Mouse (Mus musculus): Measurements from ENCODE around the gene Olfm1. TPM values are rescaled to one million over a fixed set of nuclear protein-coding genes. Genes with fewer than 3 reads are reported as not detected.
A peak's percentile ranks its signal among the peaks of the same experiment; 100 is the strongest.

Olfm1 gene
- total and polyA plus RNA-seq, 3 experiments, result 34.9 to 73.8 (median 40.4) TPM

DNA sequence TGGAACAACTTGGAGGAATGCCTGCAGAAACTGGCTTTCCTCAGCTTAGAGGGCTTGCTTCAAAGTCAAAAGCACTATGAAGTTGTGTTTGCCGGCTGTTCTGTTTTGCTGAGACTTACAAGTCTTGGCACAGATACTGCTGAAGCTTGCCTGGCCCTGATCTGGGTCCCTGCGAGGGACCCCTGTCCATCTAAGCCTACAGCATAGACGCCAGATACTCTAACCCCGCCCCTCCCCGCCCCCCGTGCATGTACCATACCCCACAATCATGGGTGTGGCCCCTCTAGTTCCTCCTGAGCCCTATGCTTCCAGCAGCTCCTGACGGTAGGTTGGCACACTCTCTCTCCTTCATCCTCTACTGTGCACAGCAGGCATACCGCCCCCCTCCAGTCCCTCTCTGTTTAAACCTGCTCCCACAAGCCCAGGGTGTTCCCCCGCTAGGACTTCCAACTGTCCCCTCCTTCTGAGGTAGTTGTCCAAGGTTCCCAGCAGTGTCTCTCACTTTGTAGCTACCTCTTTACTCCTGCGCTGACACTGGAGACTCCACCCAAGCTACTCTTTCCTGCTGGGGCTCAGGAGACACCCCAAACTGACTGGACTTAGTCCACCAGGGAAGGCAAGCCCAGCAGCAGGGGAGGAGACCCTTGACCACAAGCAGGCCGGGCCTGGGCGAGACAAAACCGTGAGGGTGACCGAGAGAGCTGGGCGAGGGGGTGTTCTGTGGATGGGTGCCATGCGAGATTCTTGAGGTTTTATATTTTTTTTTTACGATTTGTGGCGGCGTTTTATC lies 12.1 kb downstream of the Olfm1 start:
- DNase-seq, result no peak

DNA sequence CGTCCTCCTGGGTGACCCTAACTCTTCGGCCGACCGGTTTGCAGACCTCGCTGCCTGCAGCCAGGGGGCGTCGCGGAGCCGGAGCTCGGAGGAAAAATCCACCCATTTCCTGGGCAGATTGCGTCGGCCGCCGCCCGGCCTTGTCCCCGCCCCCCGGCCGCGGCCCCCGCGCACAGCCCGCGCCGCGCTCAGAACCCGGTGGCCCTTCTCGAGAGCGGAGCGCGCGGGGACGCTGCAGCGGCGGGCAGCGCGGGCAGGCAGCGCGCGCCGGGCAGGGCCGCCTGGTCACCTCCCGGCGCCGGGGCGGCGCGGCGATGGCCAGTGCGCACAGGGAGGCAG lies 12.6 kb downstream of the Olfm1 start:
- peak; percentile 90 for DNase-seq

DNA sequence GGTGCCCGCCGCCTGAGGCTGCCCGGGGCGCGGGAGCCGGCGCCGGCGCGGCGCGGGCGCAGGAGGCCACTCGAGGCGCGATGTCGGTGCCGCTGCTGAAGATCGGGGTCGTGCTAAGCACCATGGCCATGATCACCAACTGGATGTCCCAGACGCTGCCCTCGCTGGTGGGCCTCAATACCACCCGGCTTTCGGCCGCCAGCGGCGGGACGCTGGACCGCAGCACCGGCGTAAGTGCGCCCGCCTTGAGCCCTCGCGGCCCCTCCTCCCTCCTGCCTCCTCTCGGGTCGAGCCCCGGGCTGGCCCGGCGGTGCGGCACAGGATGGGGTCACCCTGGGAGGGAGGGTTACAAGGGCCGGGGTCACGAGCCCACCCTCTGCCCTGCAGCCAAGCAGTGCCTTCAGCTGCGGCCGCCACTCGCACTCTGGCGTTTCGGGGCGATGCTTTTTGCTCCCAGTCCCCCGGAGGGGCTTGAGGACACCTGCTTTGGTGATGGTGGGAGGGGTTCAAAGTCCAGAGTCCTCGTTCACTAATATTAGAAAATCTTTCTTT lies 13.2 kb downstream of the Olfm1 start:
- peak; percentile 56 for DNase-seq

DNA sequence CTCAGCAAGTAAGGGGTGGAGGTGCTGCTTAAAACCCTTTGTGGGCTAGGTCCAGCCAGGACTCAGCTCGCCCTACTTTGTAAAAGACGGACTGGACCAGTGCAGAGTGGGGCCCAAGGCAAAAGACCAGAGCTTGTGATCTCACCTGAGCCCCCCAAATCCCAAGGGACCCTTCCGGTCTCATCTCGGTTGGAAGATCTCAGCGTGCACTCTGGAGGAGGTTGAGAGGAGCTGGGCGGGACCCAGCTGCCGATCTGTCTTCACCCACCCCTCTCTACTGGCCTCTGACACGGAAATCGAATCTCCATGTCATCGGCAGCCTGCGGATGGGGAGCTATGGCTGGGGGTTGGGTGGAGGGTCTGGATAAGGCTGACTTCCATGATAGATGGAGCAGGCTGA lies 13.7 kb downstream of the Olfm1 start:
- no peak for DNase-seq

DNA sequence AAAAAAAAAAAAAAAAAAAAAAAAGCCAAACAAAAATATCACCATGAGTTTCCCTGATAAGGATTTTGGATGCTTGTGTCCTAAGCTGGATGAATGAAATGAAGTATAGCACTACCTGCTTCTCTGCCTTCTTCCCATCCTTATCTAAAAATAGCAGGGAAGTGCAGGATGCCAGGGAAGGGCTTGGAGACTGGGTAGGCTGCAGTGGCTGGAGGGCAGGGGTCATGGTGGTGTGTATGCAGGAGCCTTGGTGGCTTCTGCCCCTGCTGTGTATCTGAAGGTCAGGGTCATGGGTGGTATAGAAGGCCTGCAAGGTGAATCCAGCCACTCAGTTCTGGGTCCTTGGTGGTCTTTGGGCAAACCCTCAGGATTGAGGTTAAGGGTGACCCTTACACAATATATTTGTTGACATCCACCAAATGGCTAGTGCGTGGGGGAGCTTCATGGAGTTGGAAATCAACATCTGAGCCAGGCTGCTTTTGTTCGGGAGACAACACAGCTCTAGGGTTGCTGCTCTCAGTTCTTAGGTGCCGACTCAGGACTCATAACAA lies 14.5 kb downstream of the Olfm1 start:
- no peak for DNase-seq

DNA sequence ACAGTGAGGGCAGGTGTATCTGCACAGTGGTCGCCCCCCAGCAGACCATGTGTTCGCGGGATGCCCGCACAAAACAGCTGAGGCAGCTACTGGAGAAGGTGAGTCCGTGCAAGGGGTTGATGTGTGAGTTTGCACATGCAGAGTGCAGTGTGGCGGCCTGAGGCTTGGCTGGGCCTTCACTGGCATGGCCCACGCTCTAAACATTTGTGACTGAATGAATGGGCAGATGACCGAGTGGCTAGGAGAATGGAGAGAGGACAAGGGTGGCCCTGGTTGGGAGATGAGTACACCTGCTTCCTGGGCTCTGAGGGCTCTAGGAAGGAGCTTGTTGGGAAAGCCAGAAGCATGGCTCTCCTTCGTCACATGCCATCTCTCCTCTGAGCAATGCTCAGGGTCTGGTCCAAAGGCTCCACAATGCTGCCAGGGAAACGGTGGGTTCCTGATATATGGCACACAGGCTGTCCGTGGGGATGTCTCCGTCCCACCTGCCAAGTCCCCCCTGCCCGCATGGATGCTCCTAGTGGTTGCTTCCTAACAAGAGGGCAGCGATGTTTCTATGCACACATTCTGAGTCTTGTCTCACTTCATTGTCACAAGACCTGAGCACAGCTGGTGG lies 15.4 kb downstream of the Olfm1 start:
- no peak for DNase-seq

DNA sequence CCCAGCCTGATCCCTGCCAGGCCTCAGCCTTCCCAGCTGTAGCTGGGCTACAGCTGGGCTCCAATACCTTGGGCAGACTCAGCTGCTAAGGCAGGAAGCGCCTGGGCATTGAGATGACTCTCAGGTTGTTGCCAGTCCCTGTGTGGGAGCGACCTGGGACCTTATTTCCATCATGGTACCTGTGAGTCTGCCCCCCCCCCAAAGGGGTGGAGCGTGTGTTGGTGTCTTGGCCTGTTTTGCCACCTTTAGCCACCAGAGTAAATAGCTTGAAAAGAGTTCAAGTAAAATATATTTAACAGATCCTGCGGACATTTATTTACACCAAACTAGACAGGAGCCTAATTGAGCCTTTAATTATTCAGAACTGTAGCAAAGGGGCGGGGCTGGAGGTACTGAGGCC lies 16.4 kb downstream of the Olfm1 start:
- DNase-seq, result no peak

DNA sequence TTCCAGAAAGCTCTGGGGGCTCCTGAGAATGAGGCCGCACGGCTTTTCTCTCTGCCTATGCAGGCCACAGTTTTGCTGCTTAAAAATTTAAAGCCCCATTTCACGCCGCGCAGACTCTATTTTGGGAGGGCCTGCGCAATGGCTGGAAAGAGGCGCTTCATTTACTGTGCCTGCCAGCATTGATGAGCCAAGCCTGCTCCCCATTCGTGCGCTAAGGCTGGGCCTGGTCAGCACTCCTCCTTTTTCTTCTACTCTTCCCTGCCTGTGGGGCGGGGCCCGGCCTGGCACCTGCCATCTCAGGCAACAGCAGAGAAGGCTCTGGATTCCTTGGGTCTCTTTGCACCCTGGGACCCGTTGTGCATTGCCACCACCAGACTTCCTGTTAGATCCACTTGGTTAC lies 16.9 kb downstream of the Olfm1 start:
- DNase-seq, result no peak

DNA sequence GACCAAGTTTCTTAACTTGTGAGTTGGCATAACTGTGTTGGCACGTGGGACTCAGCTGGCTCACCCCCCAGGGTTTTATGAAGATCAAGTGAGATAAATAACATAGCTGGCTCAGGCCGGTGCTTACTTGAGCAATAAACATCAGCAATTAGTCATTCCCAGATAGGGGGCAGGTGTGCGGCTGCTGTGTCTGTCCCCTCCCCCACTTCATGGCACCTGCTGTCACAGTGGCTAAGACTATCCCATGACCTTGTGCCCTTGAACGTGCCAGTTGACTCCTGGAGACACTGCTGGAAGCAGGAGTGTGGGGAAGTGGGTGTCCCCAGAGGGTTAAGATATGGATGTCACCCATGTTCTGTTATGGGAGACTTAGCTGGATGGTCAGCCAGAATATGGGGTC lies 17.5 kb downstream of the Olfm1 start:
- DNase-seq, result peak; percentile 30

DNA sequence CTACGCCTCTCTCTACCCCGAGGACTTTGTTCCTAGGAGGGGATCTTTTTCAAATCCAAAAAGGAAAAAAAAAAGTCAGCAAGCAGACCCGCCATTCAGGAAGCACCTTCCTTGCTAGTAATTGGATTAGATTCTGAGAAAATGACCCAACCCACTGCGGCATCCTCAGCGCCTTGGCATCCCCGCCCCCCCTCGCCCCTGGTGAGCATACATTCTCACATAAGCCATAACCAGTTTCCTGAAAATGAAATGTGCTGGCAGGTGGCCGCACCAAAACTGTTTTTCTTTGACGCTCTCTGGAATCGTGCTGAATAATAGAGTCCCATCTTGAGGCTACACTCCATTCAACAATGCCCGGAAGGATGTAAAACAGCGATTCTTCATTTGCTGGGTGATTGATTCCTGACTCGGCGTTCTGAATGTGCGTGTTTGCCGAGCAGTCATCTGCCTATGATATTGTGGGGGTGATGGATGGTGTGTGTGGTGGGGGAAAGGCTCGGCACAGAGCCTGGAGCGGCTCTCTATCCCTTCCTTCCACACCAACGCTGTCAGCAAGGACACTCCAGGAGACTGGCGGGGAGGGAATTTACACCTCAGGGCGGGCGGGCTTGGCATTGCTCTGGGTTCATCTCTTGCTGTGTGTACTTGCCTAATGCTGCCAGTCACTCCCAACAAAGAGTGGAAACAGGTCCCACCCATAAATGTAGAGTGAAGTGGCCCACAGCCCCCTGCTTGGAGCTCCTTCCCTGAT lies 18.9 kb downstream of the Olfm1 start:
- no peak for DNase-seq

DNA sequence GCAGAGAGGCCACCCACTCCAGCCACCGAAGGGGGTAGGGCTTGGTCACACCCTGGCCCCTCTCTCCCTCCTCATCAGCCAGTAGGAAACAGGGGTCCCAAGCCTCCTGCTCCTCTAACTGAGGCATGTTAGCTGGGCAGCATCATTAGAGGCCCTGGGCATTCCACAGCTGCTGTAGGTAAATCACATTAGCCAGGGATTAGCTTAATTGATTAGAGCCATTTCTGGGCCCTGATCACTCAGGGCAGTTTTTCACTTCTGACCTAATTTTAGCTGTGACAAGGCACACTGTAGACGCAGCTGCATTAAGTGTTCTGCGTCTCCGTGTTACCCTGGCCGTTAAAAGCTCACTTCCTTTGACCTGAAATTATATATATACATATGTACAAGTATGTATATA lies 20.1 kb downstream of the Olfm1 start:
- no peak for DNase-seq

DNA sequence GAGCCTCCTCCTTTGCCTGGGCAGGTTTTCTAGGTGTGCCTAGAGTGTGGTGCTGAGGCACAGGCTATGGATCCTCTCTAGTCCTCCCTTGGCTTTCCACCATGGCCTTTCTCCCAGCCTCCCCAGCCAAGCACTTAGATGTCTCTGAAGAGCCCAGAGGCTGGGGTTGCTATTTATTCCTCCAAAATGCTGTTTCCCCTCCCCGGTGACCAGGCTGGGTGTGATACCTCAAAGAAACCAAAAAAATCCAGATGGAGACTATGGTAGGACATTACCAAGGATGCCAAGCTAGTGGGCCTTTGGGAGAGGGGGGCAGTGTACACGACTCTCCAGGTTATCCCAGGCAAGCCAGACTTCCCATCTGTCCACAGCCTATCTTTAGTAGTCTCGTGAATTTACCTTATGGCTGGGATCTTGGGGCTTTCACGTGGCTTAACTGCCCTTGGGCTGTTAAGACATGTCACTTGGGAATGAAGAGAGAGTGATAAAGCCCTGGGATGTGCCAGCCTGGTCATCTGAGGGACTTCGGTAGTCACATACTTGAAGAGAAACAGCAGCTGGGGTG lies 23.5 kb downstream of the Olfm1 start:
- no peak for DNase-seq

DNA sequence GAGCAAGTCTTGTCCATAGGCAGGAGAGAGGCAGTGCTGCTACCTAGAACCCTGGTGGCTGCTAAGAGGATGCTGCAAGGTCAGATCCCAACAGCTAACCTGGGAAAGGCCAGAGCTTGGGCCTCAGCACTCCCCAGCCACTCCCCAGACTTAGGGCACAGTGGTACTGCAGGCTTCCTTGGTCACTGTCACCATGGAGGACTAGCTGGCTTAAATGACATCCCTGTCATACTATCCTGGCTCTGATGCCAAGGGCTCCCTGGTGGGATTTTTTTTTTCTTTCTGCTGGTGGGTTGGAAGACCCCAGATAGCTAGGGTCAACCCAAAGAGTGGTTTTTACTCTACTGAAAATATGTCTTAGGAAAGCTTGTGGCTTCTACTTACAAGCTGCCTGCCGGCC lies 25.0 kb downstream of the Olfm1 start:
- no peak for DNase-seq

DNA sequence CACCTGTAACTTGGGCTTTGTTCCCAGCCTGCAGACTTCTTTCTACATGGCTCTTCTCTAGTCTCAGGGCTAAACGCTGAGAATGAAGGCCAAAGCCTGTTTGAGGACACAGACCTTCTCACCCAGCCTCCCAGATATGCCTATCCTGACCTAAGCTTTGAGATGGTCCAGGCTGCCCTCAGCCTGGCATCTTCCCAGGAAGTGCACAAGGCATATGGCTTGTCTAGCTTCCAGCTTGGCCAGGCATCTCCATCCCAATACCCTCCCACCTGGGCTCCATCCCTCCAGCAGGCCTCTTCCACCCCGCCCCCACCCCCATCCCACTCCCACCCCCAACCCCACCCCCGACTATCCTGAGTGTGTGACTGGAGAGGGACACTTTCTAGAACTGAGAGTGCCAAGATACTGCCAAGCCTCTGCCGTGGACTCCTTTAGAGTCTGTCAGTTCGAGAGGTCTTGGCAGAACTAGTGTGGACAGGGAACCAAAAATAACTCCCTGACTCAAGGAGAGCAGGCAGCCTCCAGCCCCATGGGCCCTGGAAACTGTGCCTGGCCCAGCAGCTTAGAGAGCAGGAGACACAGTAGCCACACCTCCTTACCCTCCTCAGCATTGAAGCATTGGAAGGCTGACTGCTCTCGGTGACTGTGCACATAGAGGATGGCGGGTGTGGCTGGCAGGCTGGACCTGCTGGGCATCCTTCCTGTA lies 26.0 kb downstream of the Olfm1 start:
- peak; percentile 33 for DNase-seq

DNA sequence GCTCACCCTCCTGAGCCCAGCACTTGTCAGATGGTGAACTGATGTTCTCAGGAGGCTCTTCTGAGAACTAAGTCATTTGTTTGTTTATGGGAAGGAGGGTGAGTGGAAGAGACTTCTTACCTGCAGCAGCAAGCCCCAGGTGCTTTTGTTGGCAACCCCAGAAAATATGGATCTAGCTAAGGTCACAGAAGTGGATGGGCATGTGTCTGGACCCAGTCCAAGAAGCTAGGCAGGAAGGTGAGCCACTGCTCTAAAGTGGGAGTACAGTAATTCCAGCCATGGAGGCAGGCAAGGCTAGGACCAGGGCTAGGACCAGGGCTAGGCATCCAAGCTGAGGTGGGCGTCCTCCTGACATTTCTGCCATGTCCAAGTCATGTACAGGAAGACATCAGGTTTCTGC lies 26.8 kb downstream of the Olfm1 start:
- DNase-seq, result no peak

DNA sequence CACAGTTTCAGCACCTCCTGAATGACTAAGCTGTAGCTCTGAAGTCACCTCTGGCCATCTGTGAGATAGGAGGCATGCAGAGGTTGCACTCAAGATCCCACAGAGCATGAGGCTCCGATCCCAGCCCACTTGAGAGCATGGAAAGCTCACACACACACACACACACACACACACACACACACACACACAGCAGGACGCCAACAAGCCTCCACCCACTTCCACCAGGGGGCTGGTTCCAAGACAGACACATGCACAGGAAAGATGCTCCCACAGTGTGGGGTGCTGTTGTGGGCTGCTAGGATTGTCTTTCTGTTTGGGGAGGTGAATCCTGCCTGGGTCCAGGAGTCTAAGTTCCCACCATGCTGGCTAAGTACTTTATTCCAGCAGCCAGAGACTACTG lies 29.0 kb downstream of the Olfm1 start:
- DNase-seq, result no peak

DNA sequence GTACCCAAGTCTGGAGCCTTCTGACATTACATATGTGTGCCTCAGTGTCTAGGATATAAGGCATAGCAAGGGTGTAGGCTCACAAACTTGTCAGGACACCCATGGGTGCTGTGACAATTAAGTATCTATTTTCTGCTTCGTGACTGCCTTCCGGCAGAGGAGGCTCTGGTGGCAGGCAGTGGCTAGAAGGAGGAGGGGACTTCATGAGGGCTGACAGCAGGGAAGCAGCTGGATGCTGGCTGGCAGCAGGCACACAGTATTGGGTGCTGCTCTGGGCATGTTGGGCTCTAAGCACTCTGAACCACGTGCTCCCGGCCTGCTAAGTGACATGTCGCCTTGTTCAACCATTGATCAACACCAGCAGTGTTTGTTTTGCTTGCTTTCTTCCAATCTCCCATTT lies 32.0 kb downstream of the Olfm1 start:
- no peak for DNase-seq

DNA sequence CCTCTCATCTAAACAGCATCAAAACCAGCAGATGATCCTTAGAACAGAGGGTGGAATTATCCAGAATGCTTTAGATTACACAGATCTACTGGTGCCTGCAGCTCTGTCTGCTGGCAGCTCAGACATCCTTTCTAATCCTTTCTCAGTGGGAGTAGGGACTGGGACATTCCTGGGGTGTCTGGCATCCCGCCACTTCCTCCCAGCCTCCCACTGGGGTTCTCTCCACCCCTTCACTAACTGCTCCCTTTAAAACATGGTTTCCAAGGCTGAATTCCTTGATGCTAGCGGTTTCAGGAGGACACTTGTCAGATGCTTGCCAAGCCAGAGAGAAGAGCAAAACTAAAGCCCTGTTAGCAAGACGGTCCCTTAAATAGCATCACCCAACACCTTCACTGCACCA lies 33.1 kb downstream of the Olfm1 start:
- peak; percentile 37 for DNase-seq

DNA sequence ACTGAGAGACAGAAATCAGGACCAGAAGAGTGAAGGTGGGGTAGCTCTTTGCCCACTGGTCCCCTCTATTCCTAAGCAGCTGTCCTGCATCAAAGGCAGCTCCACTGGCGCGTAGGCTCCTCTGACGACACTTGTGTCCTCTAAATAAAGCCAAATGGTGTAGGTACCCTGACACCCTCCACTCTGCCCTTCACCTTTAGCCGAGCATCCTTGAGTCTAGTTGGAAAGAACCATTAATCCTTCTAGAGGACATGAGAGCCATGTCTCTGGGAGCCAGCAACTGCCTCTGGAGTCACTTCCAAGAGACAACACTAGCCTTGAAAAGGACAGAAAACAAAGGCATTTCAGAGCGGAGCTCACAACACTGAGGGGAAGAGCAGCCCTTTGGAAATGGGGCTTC lies 34.2 kb downstream of the Olfm1 start:
- DNase-seq, result peak; percentile 57

DNA sequence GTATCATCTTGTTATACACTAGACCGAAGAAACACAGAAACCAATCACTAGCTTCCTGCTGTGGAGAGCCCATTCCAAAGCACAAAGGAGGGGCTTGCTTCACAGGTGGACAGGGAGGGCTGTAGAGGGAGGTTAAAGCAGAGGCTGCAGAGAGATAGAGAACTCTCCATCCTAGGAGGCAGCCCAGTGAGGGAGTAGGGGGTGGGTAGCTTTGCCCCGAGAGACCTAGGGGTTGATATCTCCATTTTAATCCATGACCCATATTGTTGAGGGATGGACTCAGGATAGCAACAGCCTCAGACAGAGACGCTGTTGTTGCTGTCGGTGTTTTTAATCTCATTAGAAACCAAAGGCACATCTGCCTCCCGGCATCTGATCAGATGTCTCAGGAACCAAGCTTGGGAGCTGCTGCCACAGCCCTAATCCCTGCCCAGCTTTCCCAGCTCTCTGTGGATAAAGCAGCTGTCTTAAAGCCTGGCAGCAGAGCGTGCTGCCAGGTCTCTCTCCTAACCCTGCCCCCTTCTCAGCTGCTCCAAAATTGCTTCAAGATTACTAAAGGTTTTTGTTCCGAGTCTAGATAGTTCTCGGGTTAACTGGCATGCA lies 34.9 kb downstream of the Olfm1 start:
- no peak for DNase-seq

DNA sequence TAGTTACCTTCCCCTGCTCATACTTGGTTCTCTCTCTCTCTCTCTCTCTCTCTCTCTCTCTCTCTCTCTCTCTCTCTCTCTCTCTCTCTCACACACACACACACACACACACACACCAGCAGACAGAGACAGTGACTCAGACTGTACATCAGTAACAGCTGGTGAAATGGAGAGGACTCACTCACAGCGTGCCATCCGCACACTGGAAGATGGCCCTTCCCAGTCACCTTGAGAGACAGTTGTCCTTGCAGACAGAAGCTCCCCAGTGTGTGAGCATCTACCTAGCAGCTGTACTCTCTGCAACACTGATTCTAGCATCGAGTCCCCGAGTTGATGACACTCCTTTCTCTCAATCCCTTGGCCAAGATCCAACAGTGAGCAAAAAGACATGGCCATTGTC lies 35.6 kb downstream of the Olfm1 start:
- peak; percentile 68 for DNase-seq

Data from adrenal gland, adult 2 months (tissue).